Mouse (Mus musculus): ENCODE measurements around the gene Col23a1.

The Col23a1 gene

GRCm38 (mm10) chr11:51586411-51586810 lies 296.7 kb downstream of the Col23a1 start:
- in situ Hi-C loops (cut with MboI, MseI) = loop anchor here (5.0 kb wide), 1 partner anchor 1154 kb away; the partner anchor contains the start of gene Rufy1

- in situ Hi-C loops (cut with MboI, MseI) = loop anchor here (5.0 kb wide), 1 partner anchor 1155 kb away; the partner anchor contains the start of gene Rufy1
These were observed 297.3 kb downstream of the Col23a1 start for GRCm38 (mm10) chr11:51587059-51587458.

DNA sequence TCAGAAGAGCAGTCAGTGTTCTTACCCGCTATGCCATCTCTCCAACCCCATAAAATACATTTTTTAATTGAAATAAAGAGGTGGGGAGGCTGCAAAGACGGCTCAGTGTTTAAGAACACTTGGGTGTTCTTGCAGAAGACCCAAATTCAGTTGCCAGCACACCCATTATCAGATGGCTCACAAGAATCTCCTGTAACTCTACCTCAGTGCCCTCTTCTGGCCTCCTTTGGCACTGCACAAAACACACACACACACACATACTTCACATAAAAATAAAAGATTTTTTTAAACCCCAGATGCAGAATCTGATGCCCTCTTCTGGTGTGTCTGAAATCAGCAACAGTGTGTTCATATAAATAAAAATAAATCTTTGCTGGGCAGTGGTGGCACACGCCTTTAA lies 299.1 kb downstream of the Col23a1 start:
- in situ Hi-C loops (cut with MboI, MseI) = loop anchor here (5.0 kb wide), 1 partner anchor 1157 kb away; the partner anchor contains the start of gene Rufy1

DNA sequence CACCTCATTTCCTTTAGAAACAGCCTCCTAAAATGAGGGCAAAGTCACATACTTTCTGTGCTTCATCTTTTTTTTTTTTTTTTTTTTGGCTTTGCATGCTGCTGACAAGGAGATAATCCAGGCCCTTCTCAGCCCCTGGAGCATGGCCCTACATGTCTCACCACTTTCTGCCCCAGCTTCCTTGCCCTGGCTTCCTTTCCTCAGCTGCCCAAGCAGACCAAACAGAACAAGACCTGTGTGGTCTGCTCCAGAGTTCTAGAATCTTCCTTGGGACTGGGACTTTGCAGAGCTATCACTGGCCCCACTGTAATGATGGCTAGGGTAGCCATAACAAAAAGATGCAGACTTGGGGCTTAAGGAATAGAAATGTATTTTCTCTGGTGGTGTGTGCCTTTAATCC lies 300.3 kb downstream of the Col23a1 start:
- in situ Hi-C loops (cut with MboI, MseI) = no loop called here

DNA sequence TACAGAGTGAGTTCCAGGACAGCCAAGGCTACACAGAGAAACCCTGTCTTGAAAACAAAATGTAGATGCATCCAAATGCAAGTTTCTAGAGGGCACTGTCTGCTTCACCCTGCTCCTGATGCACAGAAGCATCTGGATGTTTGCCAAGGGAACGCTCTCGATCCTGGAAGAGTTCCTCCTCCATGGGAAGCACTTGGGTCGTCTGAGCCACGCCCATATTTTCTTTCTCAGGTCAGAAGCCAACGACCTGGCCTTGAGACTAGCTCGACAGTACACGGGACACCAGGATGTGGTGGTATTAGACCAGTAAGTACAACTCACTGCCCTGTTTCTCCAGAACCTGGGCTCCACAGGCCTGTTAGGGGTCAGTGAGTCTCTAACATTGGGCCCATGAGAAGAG lies 301.4 kb downstream of the Col23a1 start:
- in situ Hi-C loops (cut with MboI, MseI) = no loop called here

GRCm38 (mm10) chr11:51591915-51592314 lies 302.2 kb downstream of the Col23a1 start:
- in situ Hi-C loops (cut with MboI, MseI) = no loop called here

GRCm38 (mm10) chr11:51593368-51593767 lies 303.6 kb downstream of the Col23a1 start:
- in situ Hi-C loops (cut with MboI, MseI) = no loop called here

DNA sequence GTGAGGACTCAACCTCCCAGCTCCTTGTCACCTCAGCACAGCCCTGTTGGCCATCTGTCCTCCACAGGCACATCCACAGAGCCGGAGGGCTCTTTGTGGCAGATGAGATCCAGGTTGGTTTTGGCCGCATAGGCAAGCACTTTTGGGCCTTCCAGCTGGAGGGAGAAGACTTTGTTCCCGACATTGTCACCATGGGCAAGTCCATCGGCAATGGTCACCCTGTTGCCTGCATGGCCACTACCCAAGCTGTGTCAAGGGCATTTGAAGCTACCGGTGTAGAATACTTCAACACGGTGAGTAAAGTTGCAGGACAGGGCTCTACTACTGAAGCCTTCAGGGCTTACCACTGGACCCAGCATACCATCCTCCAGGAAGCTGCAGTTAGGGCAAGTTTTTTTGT lies 304.1 kb downstream of the Col23a1 start:
- in situ Hi-C loops (cut with MboI, MseI) = no loop called here

- in situ Hi-C loops (cut with MboI, MseI) = no loop called here
These were observed 305.1 kb downstream of the Col23a1 start for GRCm38 (mm10) chr11:51594715-51595350.

GRCm38 (mm10) chr11:51595459-51596083 lies 305.9 kb downstream of the Col23a1 start:
- in situ Hi-C loops (cut with MboI, MseI) = no loop called here

DNA sequence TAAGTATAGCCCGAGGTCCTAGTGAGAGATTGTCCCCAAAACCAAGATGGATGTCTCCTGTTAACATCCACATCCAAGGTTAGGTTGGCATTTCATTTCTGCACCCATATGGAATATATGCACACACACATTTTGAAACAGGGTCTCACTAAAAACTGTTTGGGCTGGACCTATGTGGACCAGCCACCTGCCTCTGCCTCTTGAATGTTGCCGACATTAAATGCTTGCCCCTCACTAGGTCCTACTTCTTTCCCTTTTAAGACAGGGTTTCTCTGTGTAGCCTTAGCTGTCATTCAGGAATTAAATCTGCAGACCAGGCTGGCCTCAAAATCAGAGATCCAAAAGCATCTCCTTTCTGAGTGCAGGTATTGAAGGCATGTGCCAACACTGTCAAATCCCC lies 307.8 kb downstream of the Col23a1 start:
- in situ Hi-C loops (cut with MboI, MseI) = no loop called here

DNA sequence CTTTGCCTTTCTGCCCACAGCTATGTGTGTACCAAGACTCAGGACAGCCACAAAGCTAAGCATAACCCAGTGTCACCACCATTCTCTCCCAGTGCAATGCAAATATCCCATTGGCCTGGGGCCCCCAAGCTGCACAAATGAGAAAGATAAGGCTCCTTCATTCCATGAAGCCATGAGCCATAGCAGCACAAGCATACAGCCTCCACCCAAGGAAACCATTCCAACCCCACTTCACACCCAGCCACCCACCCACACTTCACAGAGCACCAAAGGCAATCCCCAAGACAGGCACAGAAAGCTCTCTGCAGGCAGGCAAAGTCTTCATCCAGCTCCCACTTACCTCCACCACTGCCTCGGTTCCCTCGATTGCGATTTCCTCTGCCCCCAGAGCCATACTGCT lies 312.5 kb downstream of the Col23a1 start:
- in situ Hi-C loops (cut with MboI, MseI) = loop anchor here (10.0 kb wide), 1 partner anchor 1693 kb away; no protein-coding TSS in a partner anchor

DNA sequence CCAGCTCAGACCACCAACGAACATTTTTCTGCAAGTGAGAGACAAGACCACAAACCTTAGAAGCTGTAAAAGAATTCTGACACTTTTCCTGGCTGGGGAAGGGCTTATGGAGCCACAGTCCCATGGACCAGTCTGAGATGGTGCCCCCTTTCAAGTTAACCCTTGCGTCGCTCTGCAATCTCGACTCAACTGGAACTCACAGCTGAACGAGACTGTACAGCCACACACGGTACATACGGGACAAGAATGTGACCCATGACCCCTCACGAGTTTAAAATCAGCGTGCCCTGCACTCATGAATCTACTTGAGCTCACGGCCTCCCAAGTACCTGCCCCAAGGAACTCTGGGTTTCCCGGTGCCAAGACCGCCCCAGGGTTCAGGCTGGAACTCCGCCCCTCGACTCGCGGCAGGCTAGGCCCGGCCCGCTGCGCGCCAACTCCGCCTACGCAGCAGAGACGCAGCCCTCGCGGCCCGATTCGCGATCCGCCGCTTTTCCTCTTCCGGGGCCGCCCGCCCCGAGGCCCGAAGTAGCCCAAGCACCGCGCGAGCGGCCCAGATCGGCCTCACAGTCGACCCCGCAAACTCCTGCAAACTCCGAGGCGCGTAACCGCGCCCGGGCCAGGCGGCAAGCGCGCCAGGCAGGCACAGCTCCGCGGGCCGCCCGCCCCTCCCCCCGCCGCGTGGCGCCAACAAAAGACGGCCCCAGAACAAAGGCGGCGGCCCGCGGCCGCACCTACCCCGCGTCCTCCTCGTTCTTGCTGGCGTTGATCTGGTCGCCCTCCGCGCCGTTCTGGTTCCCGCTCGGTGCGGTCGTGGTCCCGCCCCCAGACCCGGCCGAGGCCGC lies 316.1 kb downstream of the Col23a1 start:
- in situ Hi-C loops (cut with MboI, MseI) = loop anchor here (10.0 kb wide), 1 partner anchor 1689 kb away; no protein-coding TSS in a partner anchor

DNA sequence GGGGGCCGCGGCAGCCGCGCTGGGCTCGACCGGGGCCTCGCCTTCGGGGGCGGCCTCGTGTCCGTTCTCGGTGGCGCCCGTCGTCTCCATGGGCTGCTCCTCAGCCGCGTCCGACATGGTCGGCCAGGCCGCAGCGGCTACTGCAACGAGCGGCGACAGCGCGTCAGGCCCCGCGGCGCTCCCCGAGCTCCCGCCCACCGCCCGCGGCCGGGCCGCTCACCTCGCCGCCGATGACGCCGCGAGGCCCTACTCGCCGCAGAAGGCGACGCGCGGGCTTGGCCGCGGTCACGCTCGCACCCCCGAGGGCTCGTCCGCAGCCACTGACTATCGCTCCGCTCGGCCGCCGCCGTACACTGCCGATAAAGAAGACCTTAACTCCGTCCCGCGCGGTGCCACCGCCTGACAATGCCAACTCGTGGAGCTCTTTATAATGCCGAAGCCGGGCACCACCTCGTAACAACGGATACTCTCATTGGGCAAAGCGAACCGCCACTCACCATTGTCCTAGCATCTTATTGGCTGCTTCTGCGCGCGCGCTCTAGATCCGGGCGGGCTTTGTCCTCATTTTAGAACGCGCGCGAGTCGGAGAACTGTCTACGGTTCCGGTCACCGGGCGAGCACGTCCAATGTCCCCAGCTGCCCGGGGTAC lies 316.9 kb downstream of the Col23a1 start, which contains the start of gene Hnrnpab:
TSS of gene Hnrnpab (minus strand) at position 401 of the 649 bp plus-strand sequence.
- in situ Hi-C loops (cut with MboI, MseI) = loop anchor here (10.0 kb wide), 1 partner anchor 1688 kb away; no protein-coding TSS in a partner anchor

DNA sequence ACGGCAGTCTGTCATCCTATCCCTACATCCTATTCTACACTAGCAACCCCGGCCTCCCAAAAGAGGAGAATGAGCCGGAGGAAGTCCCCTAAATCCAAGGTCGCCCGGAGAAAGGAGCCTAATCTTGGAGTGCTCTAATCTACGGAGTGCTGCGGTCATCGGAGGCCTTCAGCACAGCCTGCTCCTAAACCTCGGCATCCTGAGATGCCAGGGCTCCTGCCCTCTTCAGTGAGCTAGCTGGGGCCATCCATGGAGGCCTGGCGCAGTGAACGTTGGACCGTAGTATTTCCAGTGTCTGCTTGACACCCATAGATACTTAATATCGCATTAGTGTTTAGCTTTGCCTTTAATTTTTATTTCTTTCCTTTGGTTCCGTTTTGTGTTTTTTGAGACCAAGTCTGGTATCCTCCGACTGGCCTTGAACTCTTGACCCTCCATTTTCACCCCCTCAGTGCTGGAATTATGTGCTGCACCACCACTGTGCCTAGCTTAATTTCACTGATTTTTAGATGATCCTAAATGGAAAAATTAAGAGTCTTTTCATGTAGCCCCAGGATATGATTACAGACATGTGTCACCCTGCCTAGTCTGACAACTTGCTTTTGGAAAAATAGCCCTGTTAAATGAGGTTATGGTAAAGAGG lies 317.5 kb downstream of the Col23a1 start:
- in situ Hi-C loops (cut with MboI, MseI) = loop anchor here (10.0 kb wide), 1 partner anchor 1688 kb away; no protein-coding TSS in a partner anchor

GRCm38 (mm10) chr11:51609266-51609909 lies 319.7 kb downstream of the Col23a1 start:
- in situ Hi-C loops (cut with MboI, MseI) = loop anchor here (10.0 kb wide), 1 partner anchor 1685 kb away; no protein-coding TSS in a partner anchor

DNA sequence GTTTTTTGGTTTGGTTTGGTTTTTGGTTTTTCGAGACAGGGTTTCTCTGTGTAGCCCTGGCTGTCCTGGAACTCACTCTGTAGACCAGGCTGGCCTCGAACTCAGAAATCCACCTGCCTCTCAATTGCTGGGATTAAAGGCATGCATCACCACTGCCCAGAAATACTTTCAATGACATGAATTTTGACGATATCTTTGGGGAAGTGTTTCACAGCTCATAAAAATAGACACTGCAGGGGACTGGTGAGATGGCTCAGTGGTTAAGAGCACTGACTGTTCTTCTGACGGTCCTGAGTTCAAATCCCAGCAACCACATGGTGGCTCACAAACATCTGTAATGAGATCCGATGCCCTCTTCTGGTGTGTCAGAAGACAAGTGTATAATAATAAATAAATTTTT lies 320.2 kb downstream of the Col23a1 start:
- in situ Hi-C loops (cut with MboI, MseI) = loop anchor here (10.0 kb wide), 1 partner anchor 1685 kb away; no protein-coding TSS in a partner anchor

DNA sequence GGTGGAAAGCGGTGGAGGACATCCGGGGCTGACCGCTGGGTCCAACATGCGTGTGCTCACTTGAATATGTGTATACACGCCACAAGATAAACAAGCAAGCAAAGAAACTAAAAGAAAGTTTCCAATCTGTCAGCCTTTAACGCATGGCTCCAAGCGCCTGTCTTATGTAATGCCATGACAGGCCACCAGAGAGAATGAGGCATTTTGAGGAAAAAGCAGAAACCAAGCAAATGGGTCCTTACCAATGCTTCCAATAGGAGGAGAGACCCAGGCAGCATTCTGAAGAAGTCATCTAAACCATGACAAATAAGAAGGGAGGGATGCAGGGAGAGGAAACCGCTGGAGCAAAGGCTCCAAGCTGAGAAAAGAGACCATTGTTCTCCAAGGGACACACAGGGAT lies 324.5 kb downstream of the Col23a1 start:
- in situ Hi-C loops (cut with MboI, MseI) = no loop called here

DNA sequence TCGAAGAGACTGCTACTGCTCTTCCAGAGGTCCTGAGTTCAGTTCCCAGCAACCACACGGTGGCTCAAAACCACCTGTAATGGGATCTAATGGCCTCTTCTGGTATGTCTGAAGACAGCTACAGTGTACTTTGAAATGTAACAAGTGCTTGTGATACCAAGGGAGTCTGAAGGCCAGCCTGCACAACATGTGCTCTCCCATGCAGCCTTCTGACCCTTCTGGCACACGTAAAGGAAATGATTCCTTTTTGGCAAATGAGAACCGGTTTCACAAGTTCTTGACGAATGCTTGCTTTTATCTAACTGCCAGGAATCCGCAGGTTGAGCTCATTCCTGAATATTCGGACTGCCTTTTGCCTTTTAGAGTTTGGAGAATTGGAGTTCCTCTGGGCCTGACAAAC lies 325.4 kb downstream of the Col23a1 start:
- in situ Hi-C loops (cut with MboI, MseI) = loop anchor here (5.0 kb wide), 1 partner anchor 67 kb away; no protein-coding TSS in a partner anchor

DNA sequence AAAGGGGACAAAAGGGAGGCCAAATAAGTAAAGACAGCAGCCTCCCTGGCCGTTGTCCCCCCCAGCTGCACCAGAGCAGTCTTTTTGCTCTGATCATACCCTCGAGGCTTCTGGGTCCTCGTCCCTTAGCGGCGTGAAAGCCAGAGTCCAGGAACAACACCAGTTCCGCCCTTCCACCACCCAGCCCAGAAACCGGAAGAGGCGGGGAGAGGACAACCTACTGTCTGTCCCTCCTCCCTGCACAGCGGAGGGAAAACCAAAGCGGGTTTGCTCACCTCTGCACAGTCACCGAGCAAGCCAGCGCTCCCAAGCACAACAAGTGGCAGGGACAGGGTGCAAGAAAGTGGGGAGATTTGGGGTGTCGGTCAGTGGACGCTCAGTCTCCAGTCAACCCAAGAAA lies 325.9 kb downstream of the Col23a1 start:
- in situ Hi-C loops (cut with MboI, MseI) = loop anchor here (5.0 kb wide), 1 partner anchor 67 kb away; no protein-coding TSS in a partner anchor

Measured in T-helper 1 cell (primary cell).